Mouse (Mus musculus) midbrain, embryonic 11.5 days (tissue): ENCODE data around the gene Tmem150a. TPM values are rescaled to one million over a fixed set of nuclear protein-coding genes. Genes with fewer than 3 reads are reported as not detected.

ENCODE experiments used
- ATAC-seq: fragments of 200-750 bp; cut with Nextera tagmentation; 2 replicates; pipeline ENCODE4 v1.8.0; 2017; ENCODE audit warnings: moderate TSS enrichment, moderate library complexity; ENCODE audit not compliant: low FRiP score
- DNase-seq: peaks from one replicate; pipeline ENCODE4 v3.0.0; 2015; ENCODE audit warnings: low spot score; ENCODE audit errors: missing footprints
- H3K27ac ChIP-seq: fragments of 300-500 bp; sonication (generic); 2 replicates; pipeline ENCODE4 v1.5.1; 2014; ENCODE audit warnings: low read depth, low read length
- H3K27me3 ChIP-seq: fragments of 300-500 bp; sonication (generic); 2 replicates; pipeline ENCODE4 v1.6.1; 2014; ENCODE audit warnings: mild to moderate bottlenecking, low read length, moderate library complexity, mixed read lengths; ENCODE audit not compliant: control insufficient read depth, insufficient read depth
- H3K36me3 ChIP-seq: fragments of 300-500 bp; sonication (generic); 2 replicates; pipeline ENCODE4 v1.6.1; 2014; ENCODE audit warnings: mild to moderate bottlenecking, low read length, moderate library complexity, mixed read lengths; ENCODE audit not compliant: control insufficient read depth, insufficient read depth
- H3K4me1 ChIP-seq: fragments of 300-500 bp; sonication (generic); 2 replicates; pipeline ENCODE4 v1.6.1; 2014; ENCODE audit warnings: low read length; ENCODE audit not compliant: control insufficient read depth, insufficient read depth
- H3K4me2 ChIP-seq: fragments of 300-500 bp; sonication (generic); 2 replicates; pipeline ENCODE4 v1.6.1; 2014; ENCODE audit warnings: mild to moderate bottlenecking, moderate library complexity
- H3K4me3 ChIP-seq: fragments of 300-500 bp; sonication (generic); 2 replicates; pipeline ENCODE4 v1.5.1; 2014; ENCODE audit warnings: low read depth, low read length
- H3K9ac ChIP-seq: fragments of 300-500 bp; sonication (generic); 2 replicates; pipeline ENCODE4 v1.6.1; 2014; ENCODE audit warnings: low read length
- H3K9me3 ChIP-seq: fragments of 300-500 bp; sonication (generic); 2 replicates; pipeline ENCODE4 v1.6.1; 2016; ENCODE audit warnings: low read length; ENCODE audit not compliant: control insufficient read depth
- WGBS: fragments of 180-500 bp; shearing (Covaris S2); extraction: QIAGEN DNeasy Blood & Tissue Kit; methylation state at CpG from one replicate; pipeline ENCODE4 v1.1.7; 2014; 5-methylcytosine and 5-hydroxymethylcytosine counted together
- polyA plus RNA-seq: library from polyadenylated mRNA; unstranded; fragments of >200 nt; fragmentation: Nextera tagmentation; extraction: Ambion mirVana; gene quantifications from 2 replicates; pipeline ENCODE4 v1.2.1, GENCODE M21; 2014

Tmem150a gene
- polyA plus RNA-seq, 1 experiment from 2014 or later: 6.2 TPM

GRCm38 (mm10) chr6:72386561-72386960 is 31.3 kb downstream of the Tmem150a start:
- peaks cover 7% of the 10 kb centered on the region for H3K4me1 ChIP-seq
- ATAC-seq: no peak

GRCm38 (mm10) chr6:72387816-72388215 is 32.6 kb downstream of the Tmem150a start:
- no peak for ATAC-seq
- WGBS: 71% methylated on average over 3 of the region's 3 CpGs

More at GRCm38 (mm10) chr6:72386561-72386960, 31.3 kb downstream of the Tmem150a start:
- H3K27me3 ChIP-seq: no peaks in the 10 kb centered on the region; the same call in 1 of the 2 replicates
- no peak overlapping the region for H3K9ac ChIP-seq
- H3K4me2 ChIP-seq: no peak overlapping the region
- no peaks in the 10 kb centered on the region for H3K36me3 ChIP-seq
- WGBS: 81% methylated on average over 2 of the region's 2 CpGs
- H3K9me3 ChIP-seq: no peaks in the 10 kb centered on the region
- H3K4me3 ChIP-seq: no peak overlapping the region
- DNase-seq: no peak
- no peak overlapping the region for H3K27ac ChIP-seq

DNA sequence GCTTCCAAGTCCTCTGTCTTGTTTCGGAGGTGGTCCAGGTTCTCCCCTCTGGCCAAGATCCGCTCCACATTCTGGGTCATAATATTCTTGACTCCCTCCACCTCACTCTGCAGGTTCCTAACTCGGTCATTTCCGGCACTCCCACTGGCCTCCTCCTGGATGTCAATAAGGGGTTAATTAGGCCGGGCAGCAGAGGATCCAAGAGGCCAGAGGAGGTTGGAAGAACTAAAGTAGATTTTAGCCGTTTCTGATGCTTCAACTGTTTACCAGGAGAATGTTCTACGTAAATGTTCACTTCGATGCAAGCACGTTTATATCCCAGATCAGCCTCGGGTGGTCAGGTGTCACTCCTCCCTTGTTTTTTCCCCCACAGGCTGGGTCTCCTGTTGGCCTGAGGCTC is 33.0 kb downstream of the Tmem150a start:
- Histone ChIP-seq H3K4me1 (peaks cover 7% of the 10 kb centered on the region), H3K36me3 (no peaks in the 10 kb centered on the region), H3K4me3 (no peak overlapping the region), H3K27me3 (no peaks in the 10 kb centered on the region), H3K4me2 (no peak overlapping the region), H3K27ac (no peak overlapping the region), H3K9ac (no peak overlapping the region), H3K9me3 (no peaks in the 10 kb centered on the region)
- DNase-seq: peak; percentile 77
- no peak for ATAC-seq
- 72% methylated on average over 10 of the region's 10 CpGs for WGBS

More at GRCm38 (mm10) chr6:72387816-72388215, 32.6 kb downstream of the Tmem150a start:
- no peaks in the 10 kb centered on the region for H3K27me3 ChIP-seq
- H3K4me1 ChIP-seq: peaks cover 7% of the 10 kb centered on the region
- no peaks in the 10 kb centered on the region for H3K9me3 ChIP-seq
- no peak overlapping the region for H3K9ac ChIP-seq
- DNase-seq: no peak
- H3K27ac ChIP-seq: no peak overlapping the region
- no peaks in the 10 kb centered on the region for H3K36me3 ChIP-seq
- no peak overlapping the region for H3K4me2 ChIP-seq
- no peak overlapping the region for H3K4me3 ChIP-seq

- no peaks in the 10 kb centered on the region for H3K27me3 ChIP-seq
- H3K4me3 ChIP-seq: no peak overlapping the region
- peaks cover 7% of the 10 kb centered on the region for H3K4me1 ChIP-seq
- DNase-seq (peak; percentile 59), ATAC-seq (no peak)
- H3K4me2 ChIP-seq: no peak overlapping the region
- H3K9ac ChIP-seq: no peak overlapping the region
- no peaks in the 10 kb centered on the region for H3K9me3 ChIP-seq
- H3K36me3 ChIP-seq: no peaks in the 10 kb centered on the region
- 92% methylated on average over 6 of the region's 6 CpGs for whole genome bisulfite sequencing
- no peak overlapping the region for H3K27ac ChIP-seq
These were observed 33.6 kb downstream of the Tmem150a start for GRCm38 (mm10) chr6:72388791-72389329.

DNA sequence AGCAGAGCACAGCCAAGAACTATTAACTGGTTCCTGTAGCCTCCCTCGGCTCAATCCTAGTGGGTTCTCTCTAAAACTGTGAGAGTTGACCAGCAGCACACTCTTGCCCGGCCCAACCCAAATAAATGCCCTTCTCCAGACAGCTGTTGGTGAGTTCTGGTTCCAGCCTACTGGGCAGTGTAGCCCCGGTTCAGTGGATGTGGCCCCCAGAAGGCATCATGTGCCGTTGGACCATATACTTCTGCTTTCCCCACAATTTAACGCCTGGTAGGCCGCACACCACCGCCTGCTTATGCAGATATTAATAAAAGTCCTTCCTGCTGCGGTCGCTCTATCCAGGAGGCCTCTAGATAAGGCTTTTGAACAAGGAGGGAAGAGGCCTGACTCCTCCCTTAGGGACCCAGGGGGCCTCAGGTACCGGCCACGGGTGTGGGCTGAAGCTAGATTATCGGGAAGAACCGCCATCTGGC is 34.3 kb downstream of the Tmem150a start:
- H3K27ac ChIP-seq: no peak overlapping the region
- whole genome bisulfite sequencing: 33% methylated on average over 13 of the region's 13 CpGs
- no peaks in the 10 kb centered on the region for H3K36me3 ChIP-seq
- peak; percentile 35; the same call in 1 of the 2 replicates for ATAC-seq
- H3K27me3 ChIP-seq: no peaks in the 10 kb centered on the region
- H3K4me1 ChIP-seq: peaks cover 7% of the 10 kb centered on the region
- peak overlapping the region; percentile 70 for H3K9ac ChIP-seq
- DNase-seq: no peak
- peak overlapping the region; percentile 51 for H3K4me2 ChIP-seq
- H3K4me3 ChIP-seq: peak overlapping the region; percentile 27
- no peaks in the 10 kb centered on the region for H3K9me3 ChIP-seq

DNA sequence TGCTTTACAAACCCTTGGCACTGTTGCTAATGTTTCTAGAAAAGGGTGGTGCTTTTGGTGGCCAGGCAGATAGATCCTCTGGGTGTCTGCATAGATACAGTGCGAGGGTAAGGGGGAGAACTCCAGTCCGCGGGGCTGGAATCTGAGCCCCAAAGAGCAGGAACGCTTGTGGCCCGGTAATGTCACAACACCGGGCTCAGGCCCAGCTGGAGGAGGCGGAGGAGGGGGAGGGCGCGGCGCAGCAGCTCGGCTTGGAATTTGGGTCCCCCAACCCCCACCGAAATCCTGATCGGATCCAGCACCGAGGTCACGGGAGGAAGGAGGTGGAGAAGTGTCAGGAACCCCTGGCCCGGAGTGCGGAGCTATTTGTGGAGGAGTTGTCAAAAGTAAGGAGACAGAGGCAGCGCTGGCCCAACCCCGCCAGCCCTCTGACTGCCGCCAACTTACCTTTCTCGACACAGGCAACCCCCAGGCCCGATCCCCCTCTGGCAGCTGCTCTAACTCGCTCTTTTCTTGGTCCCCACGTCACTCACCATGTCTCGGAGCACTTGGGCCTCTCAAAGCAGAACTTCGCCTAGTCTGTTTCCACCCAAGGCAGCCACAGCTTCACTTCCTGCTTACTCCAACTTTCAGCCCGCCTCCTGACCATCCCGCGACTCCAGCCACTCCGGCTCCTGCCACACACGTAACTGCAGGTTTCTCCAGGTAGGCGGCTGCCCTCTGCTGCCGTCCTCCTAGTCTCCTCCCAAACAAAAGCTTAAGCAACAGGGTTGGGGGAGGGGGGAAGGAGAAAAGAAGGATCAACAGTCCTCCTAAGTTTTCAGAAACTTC is 34.9 kb downstream of the Tmem150a start, which contains the start of gene Vamp8:
TSS of gene Vamp8 (minus strand) at position 763 of the 831 bp plus-strand sequence.
- no peaks in the 10 kb centered on the region for H3K27me3 ChIP-seq
- DNase-seq (peak; percentile 97), ATAC-seq (peak; percentile 58)
- no peak within 1 kb of the TSS for H3K27ac ChIP-seq
- H3K9ac ChIP-seq: peak within 1 kb of the TSS; percentile 70
- H3K36me3 ChIP-seq: no peaks in the 10 kb centered on the region
- 2% methylated on average over 33 of the region's 33 CpGs for WGBS
- H3K4me2 ChIP-seq: peak within 1 kb of the TSS; percentile 51
- peak within 1 kb of the TSS; percentile 27 for H3K4me3 ChIP-seq
- no peaks in the 10 kb centered on the region for H3K9me3 ChIP-seq
- H3K4me1 ChIP-seq: peaks cover 7% of the 10 kb centered on the region

GRCm38 (mm10) chr6:72390795-72391521 is 35.7 kb downstream of the Tmem150a start:
- H3K27ac ChIP-seq: no peak overlapping the region
- peak overlapping the region; percentile 27 for H3K4me3 ChIP-seq
- H3K36me3 ChIP-seq: no peaks in the 10 kb centered on the region
- no peaks in the 10 kb centered on the region for H3K9me3 ChIP-seq
- H3K27me3 ChIP-seq: no peaks in the 10 kb centered on the region
- H3K9ac ChIP-seq: peak overlapping the region; percentile 70
- H3K4me1 ChIP-seq: peaks cover 7% of the 10 kb centered on the region
- peak; percentile 35; the same call in 1 of the 2 replicates for ATAC-seq
- peak; percentile 85 for DNase-seq
- 12% methylated on average over 11 of the region's 12 CpGs for WGBS
- H3K4me2 ChIP-seq: peak overlapping the region; percentile 51

DNA sequence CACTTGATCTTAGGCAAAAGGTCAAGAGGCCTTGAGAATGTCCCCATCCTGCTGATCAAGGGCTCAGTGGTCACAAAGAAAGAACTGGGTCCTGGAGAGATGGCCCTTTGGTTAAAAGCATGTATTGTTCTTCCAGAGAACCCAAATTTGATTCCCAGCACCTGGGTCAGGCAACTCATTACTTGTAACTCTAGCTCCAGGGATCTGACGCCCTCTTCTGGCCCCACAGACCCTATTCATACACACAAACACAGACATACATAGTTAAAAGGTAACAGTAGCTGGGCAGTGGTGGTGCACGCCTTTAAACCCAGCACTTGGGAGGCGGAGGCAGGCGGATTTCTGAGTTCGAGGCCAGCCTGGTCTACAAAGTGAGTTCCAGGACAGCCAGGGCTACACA is 37.1 kb downstream of the Tmem150a start:
- WGBS: 83% methylated on average over 5 of the region's 5 CpGs
- no peak overlapping the region for H3K4me3 ChIP-seq
- no peak overlapping the region for H3K9ac ChIP-seq
- no peak for DNase-seq
- H3K36me3 ChIP-seq: no peaks in the 10 kb centered on the region
- H3K27ac ChIP-seq: no peak overlapping the region
- no peak for ATAC-seq
- no peak overlapping the region for H3K4me2 ChIP-seq
- peaks cover 7% of the 10 kb centered on the region for H3K4me1 ChIP-seq
- H3K27me3 ChIP-seq: no peaks in the 10 kb centered on the region
- no peaks in the 10 kb centered on the region for H3K9me3 ChIP-seq
